ENCODE assay signal across 9 mouse cellular contexts in the genomic region with DNA sequence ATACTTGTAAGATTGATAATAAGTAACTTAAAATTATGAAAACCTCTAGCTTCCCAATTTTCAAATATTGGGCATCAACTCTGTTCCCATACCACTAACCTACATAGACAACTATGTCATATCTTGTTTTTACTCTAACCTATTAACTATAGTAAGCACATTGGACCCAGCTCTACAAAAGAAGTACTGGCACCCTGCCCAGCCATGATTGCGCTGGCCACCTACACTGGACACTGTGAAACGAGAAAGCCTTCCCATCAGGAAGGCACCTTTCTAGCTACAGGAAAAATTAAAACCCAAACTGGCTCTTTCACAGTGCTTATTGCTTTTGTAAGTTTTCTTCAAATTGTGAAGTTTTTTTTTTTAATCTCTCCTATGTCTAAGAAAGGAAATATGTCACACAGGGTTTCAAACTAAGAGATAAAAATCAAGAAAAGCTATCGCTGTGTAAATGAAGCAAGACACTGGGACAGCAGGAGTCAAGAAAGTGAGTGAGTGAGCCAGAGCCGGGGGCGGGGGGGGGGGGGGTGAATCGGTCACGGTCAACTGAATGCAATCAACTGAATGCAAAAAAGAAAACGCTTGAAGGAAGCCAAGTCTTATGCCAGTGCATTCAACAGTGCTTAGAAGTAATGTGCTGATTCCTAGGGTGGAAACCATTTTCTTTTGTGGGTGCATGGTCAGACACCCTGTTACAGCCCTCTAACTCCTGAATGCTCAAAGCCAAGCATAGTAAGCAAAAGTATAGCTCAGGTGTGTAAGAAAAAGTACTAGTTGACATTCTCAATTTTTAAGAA. TPM values are rescaled to one million over a fixed set of nuclear protein-coding genes. Genes with fewer than 3 reads are reported as not detected.
DNase-seq lines count a peak whose midpoint lies in the region; ATAC-seq lines count a peak whose summit lies in the region.
"Had no signal": no experiment of that assay in that cellular context is flagged by ENCODE, and none has a peak within 500 bp of the region (broad histone marks: within the 10 kb centered on the region; RNA-seq: fewer than 3 reads in every experiment).

No protein-coding gene starts in this region.

- no peak overlapping the region for H3K9ac ChIP-seq in hindbrain, embryonic 12.5 days
- H3K9ac ChIP-seq: liver, embryonic 15.5 days had no signal

- no peak overlapping the region for H3K4me3 ChIP-seq in hindbrain, embryonic 10.5 days
- H3K4me3 ChIP-seq in hindbrain, embryonic 12.5 days = no peak overlapping the region
- H3K4me3 ChIP-seq: liver, embryonic 15.5 days had no signal

- H3K36me3 ChIP-seq in hindbrain, embryonic 10.5 days = no peaks in the 10 kb centered on the region
- H3K36me3 ChIP-seq in hindbrain, embryonic 12.5 days = no peaks in the 10 kb centered on the region
- H3K36me3 ChIP-seq: liver, embryonic 15.5 days had no signal

- H3K27ac ChIP-seq in hindbrain, embryonic 10.5 days = no peak overlapping the region
- no peak overlapping the region for H3K27ac ChIP-seq in hindbrain, embryonic 12.5 days
- H3K27ac ChIP-seq: liver, embryonic 15.5 days had no signal

- no peak for ATAC-seq in hindbrain, embryonic 12.5 days (ENCODE audit: low FRiP score)
- ATAC-seq in megakaryocyte, adult 5-6 weeks (ENCODE audit: poor library complexity, severe bottlenecking) = no peak

- 54% methylated on average over 8 of the region's 8 CpGs for whole genome bisulfite sequencing in hindbrain, embryonic 10.5 days
- 49% methylated on average over 6 of the region's 8 CpGs for WGBS in hindbrain, embryonic 12.5 days

- 0 out of 2 replicates have a peak, but pooled peaks cover 5% of the 10 kb centered on the region for H3K4me1 ChIP-seq in hindbrain, embryonic 10.5 days (replicated peaks)
- H3K4me1 ChIP-seq in hindbrain, embryonic 12.5 days = no peaks in the 10 kb centered on the region
- H3K4me1 ChIP-seq: liver, embryonic 15.5 days had no signal

- DNase-seq in hindbrain, embryonic 10.5 days (ENCODE audit: low spot score) = peak; percentile 2
- DNase-seq in retina, postnatal 1 day = peak; percentile 1
- no peak for DNase-seq in retina, embryonic 14.5 days (ENCODE audit: low spot score)
- peak; percentile 67 to 77 for DNase-seq in cerebellum, postnatal 14 days
- DNase-seq in kidney, postnatal 36 days = peak; percentile 53 to 76
- no peak for DNase-seq in layer of hippocampus, adult 18-20 months (ENCODE audit: low spot score in 2 of 2)

- H3K4me2 ChIP-seq in hindbrain, embryonic 12.5 days (replicated peaks) = no peak overlapping the region
- H3K4me2 ChIP-seq: liver, embryonic 15.5 days had no signal

- peaks cover 16% of the 10 kb centered on the region; the same call in 1 of the 2 replicates for H3K27me3 ChIP-seq in hindbrain, embryonic 10.5 days (ENCODE audit: insufficient read depth, poor library complexity, severe bottlenecking)
- H3K27me3 ChIP-seq in hindbrain, embryonic 12.5 days = no peaks in the 10 kb centered on the region; the same call in 1 of the 2 replicates
- H3K27me3 ChIP-seq: liver, embryonic 15.5 days had no signal

- H3K9me3 ChIP-seq in hindbrain, embryonic 10.5 days = no peaks in the 10 kb centered on the region
- no peaks in the 10 kb centered on the region for H3K9me3 ChIP-seq in hindbrain, embryonic 12.5 days (replicated peaks)
- H3K9me3 ChIP-seq: liver, embryonic 15.5 days had no signal

RNA-seq across cellular contexts. Expression of gene Reps2, which starts 52.2 kb away (rescaled TPM):
- polyA plus RNA-seq in hindbrain, embryonic 10.5 days (2016; fragmentation: Nextera tagmentation; extraction: Ambion mirVana) = 0.38 and 0.52 TPM in 2 replicates
- polyA plus RNA-seq in hindbrain, embryonic 12.5 days (2016; fragmentation: Nextera tagmentation; extraction: Ambion mirVana) = 1.9 and 2.4 TPM in 2 replicates
- total RNA-seq in megakaryocyte, adult 5-6 weeks (2015) = 2.1 and 3.3 TPM in 2 replicates
- 1.4 and 2.2 TPM in 2 replicates for total RNA-seq in megakaryocyte, adult 5-6 weeks (2017)
- 100 to 1,000 TPM; 146 to 153 TPM for total RNA-seq in layer of hippocampus, adult 18-20 months (2021)

Comparison
In these comparisons a context has a peak if more than half of its experiments do, and no peak if none do; other contexts are left out.
1. DNase-seq: peak in hindbrain, embryonic 10.5 days (single experiment), retina, postnatal 1 day (single experiment), cerebellum, postnatal 14 days (2 of 2) and kidney, postnatal 36 days (2 of 2); none in retina, embryonic 14.5 days (single experiment) and layer of hippocampus, adult 18-20 months (0 of 2).
2. RNA of gene Reps2, which starts 52.2 kb away (total RNA-seq): 146 to 153 TPM in layer of hippocampus, adult 18-20 months; 1.4 to 3.3 TPM in megakaryocyte, adult 5-6 weeks; every median in the first group is over 10 times any median in the second.